Mouse (Mus musculus) hindlimb bud, embryonic 11.5 days (tissue): ENCODE data around the gene Sel1l3.

Experiments
- DNase-seq: peaks from one replicate; pipeline ENCODE4 v3.0.0-alpha.2; 2012; ENCODE audit warnings: low read depth, low spot score; ENCODE audit errors: extremely low spot score

Gene Sel1l3

GRCm38 (mm10) chr5:53176075-53176474 is 37.7 kb downstream of the Sel1l3 start:
- no peak for DNase-seq

GRCm38 (mm10) chr5:53175195-53175594 is 38.5 kb downstream of the Sel1l3 start:
- DNase-seq, result no peak

- no peak for DNase-seq
These were observed 39.3 kb downstream of the Sel1l3 start for GRCm38 (mm10) chr5:53174461-53174860.

GRCm38 (mm10) chr5:53172908-53173307 is 40.8 kb downstream of the Sel1l3 start:
- DNase-seq, result no peak

- no peak for DNase-seq
These were observed 41.5 kb downstream of the Sel1l3 start for GRCm38 (mm10) chr5:53172256-53172636.

- DNase-seq, result no peak
These were observed 42.0 kb downstream of the Sel1l3 start for GRCm38 (mm10) chr5:53171611-53172255.

- DNase-seq, result no peak
These were observed 46.2 kb downstream of the Sel1l3 start for GRCm38 (mm10) chr5:53167564-53167963.

GRCm38 (mm10) chr5:53165672-53166071 is 48.1 kb downstream of the Sel1l3 start:
- DNase-seq, result no peak

- no peak for DNase-seq
These were observed 51.3 kb downstream of the Sel1l3 start for GRCm38 (mm10) chr5:53162436-53162835.

GRCm38 (mm10) chr5:53161506-53162186 is 52.1 kb downstream of the Sel1l3 start:
- DNase-seq, result no peak

- DNase-seq, result no peak
These were observed 53.5 kb downstream of the Sel1l3 start for GRCm38 (mm10) chr5:53160207-53160606.

- DNase-seq, result no peak
These were observed 54.1 kb downstream of the Sel1l3 start for GRCm38 (mm10) chr5:53159631-53160030.

- no peak for DNase-seq
These were observed 54.6 kb downstream of the Sel1l3 start for GRCm38 (mm10) chr5:53159166-53159565.

GRCm38 (mm10) chr5:53155985-53156679 is 57.6 kb downstream of the Sel1l3 start:
- DNase-seq, result no peak

GRCm38 (mm10) chr5:53154501-53154900 is 59.2 kb downstream of the Sel1l3 start:
- DNase-seq, result no peak

- DNase-seq, result no peak
These were observed 59.6 kb downstream of the Sel1l3 start for GRCm38 (mm10) chr5:53154078-53154477.

- DNase-seq, result no peak
These were observed 60.6 kb downstream of the Sel1l3 start for GRCm38 (mm10) chr5:53153144-53153543.

- no peak for DNase-seq
These were observed 62.3 kb downstream of the Sel1l3 start for GRCm38 (mm10) chr5:53151379-53151960.

- DNase-seq, result no peak
These were observed 64.6 kb downstream of the Sel1l3 start for GRCm38 (mm10) chr5:53148960-53149685.

GRCm38 (mm10) chr5:53148160-53148923 is 65.4 kb downstream of the Sel1l3 start:
- DNase-seq, result no peak
